Mouse (Mus musculus): Measurements from ENCODE around the gene Dclk1. TPM values are rescaled to one million over a fixed set of nuclear protein-coding genes. Genes with fewer than 3 reads are reported as not detected.

Dclk1 gene
- polyA plus RNA-seq, 1 experiment = 2.2 TPM

DNA sequence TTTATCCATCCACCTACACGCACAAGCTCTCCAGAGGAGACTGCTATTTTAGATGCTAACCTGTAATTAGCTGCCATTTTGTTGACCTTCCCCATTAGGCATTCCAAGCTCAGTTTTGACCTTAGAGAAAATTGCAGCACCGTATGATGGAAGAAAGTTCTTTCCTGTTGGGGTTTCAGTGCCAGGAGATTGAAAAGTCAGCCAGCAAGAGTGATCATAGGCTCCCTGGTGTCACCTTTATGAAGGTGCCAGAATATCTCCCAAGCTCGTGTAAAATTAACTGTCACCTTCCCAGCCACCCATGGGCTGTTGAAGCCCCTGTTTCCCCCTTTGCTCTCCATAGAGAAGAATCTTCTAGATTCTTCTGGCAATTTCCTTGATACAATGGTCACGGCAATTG lies 297.2 kb downstream of the Dclk1 start:
- H3K79me3 ChIP-seq (ENCODE audit: low read depth) = no peaks in the 10 kb centered on the region
- TF ChIP-seq MYOG (IDR thresholded peaks at IDR 0.05; ENCODE audit: control insufficient read depth, extremely low read depth, insufficient read length) (no peak), MAX (IDR thresholded peaks at IDR 0.05) (no peak), USF1 (IDR thresholded peaks at IDR 0.05; ENCODE audit: low read depth) (no peak), MYOD1 (IDR thresholded peaks at IDR 0.05; ENCODE audit: control insufficient read depth, insufficient read length, low read depth) (no peak), CTCF (IDR thresholded peaks at IDR 0.05; ENCODE audit: control insufficient read depth, insufficient read depth, insufficient read length) (no peak), CEBPB (IDR thresholded peaks at IDR 0.05; ENCODE audit: low read depth) (no peak), FOSL1 (IDR thresholded peaks at IDR 0.05; ENCODE audit: insufficient read depth, low read length, poor library complexity, severe bottlenecking) (no peak)
- no peaks in the 10 kb centered on the region for H3K27me3 ChIP-seq (ENCODE audit: control insufficient read depth, insufficient read depth, insufficient read length)
- no peak overlapping the region for H3K4me3 ChIP-seq (ENCODE audit: insufficient read depth, poor library complexity, severe bottlenecking)
- H3K79me2 ChIP-seq (ENCODE audit: control insufficient read depth, insufficient read depth) = no peaks in the 10 kb centered on the region
- H3ac ChIP-seq (ENCODE audit: control insufficient read depth, insufficient read length, low read depth) = no peak overlapping the region
- H3K36me3 ChIP-seq (ENCODE audit: control insufficient read depth, insufficient read depth) = no peaks in the 10 kb centered on the region

DNA sequence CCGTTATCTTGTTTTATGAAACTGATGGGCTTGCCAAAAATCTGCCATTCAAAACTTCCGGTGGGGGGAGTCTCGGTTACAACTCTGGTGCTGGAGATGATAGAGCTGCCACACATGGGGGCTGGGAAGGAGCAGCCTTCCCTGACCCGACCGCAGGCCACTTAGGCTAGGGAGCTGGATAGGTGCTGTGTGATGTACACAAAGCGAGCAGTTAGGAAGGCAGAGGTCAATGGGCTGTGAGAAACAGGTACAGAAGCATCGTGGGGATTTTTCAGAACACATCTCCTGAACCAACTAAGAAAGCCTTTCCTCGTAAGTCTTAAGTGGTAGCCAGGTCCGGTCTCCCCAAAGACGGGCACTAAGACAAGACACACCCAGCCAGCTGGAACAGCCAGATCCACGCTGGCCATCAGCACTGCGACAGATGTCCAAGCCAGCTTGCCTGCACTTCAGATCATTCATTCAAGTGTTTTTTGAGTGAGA lies 297.7 kb downstream of the Dclk1 start:
- H3K36me3 ChIP-seq (ENCODE audit: control insufficient read depth, insufficient read depth) = no peaks in the 10 kb centered on the region
- H3K79me2 ChIP-seq (ENCODE audit: control insufficient read depth, insufficient read depth) = no peaks in the 10 kb centered on the region
- TF ChIP-seq CEBPB (IDR thresholded peaks at IDR 0.05; ENCODE audit: low read depth) = no peak
- no peak for TF ChIP-seq MYOD1 (IDR thresholded peaks at IDR 0.05; ENCODE audit: control insufficient read depth, insufficient read length, low read depth)
- TF ChIP-seq CTCF (IDR thresholded peaks at IDR 0.05; ENCODE audit: control insufficient read depth, insufficient read depth, insufficient read length) = no peak
- no peak for TF ChIP-seq MAX (IDR thresholded peaks at IDR 0.05)
- TF ChIP-seq FOSL1 (IDR thresholded peaks at IDR 0.05; ENCODE audit: insufficient read depth, low read length, poor library complexity, severe bottlenecking) = no peak
- TF ChIP-seq MYOG (IDR thresholded peaks at IDR 0.05; ENCODE audit: control insufficient read depth, extremely low read depth, insufficient read length) = no peak
- no peak for TF ChIP-seq USF1 (IDR thresholded peaks at IDR 0.05; ENCODE audit: low read depth)
- no peaks in the 10 kb centered on the region for H3K79me3 ChIP-seq (ENCODE audit: low read depth)
- no peak overlapping the region for H3ac ChIP-seq (ENCODE audit: control insufficient read depth, insufficient read length, low read depth)
- no peak overlapping the region for H3K4me3 ChIP-seq (ENCODE audit: insufficient read depth, poor library complexity, severe bottlenecking)
- no peaks in the 10 kb centered on the region for H3K27me3 ChIP-seq (ENCODE audit: control insufficient read depth, insufficient read depth, insufficient read length)

DNA sequence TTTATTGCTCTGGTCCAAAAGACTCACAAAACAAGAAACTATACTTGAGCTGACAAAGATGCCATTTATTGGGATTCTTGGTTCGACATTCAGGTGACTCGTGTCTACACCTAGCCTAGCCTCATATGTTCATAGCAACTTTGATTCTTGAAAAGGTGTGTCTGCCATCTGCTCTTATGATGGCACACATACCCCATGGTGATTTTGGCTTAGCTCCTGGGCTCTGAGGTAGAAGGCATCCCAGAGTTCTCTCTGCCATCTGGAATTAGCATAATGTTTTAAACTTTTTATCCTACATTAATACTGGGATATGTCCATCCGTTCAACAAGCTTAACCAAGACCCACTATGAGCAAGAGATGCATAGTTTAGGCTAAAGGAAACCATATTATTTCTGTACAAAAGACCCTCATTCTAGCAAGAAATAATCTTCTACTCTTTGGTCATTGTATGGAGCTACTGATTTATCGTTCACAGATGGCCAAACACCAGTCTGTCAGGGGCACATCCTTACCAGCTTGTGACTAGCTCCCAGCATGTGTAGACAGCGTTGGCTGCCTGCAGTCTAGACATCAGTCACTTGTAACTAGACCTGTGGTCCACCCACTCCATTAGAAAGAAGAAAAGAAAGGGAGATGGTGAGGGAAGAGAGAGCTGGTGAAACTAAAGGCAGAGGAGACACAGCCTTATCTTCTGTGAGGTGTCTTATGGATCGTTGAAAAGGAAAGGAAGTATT lies 298.4 kb downstream of the Dclk1 start:
- Histone ChIP-seq H3K4me3 (ENCODE audit: insufficient read depth, poor library complexity, severe bottlenecking) (no peak overlapping the region), H3K79me3 (ENCODE audit: low read depth) (no peaks in the 10 kb centered on the region), H3K79me2 (ENCODE audit: control insufficient read depth, insufficient read depth) (no peaks in the 10 kb centered on the region), H3K36me3 (ENCODE audit: control insufficient read depth, insufficient read depth) (no peaks in the 10 kb centered on the region), H3ac (ENCODE audit: control insufficient read depth, insufficient read length, low read depth) (no peak overlapping the region), H3K27me3 (ENCODE audit: control insufficient read depth, insufficient read depth, insufficient read length) (no peaks in the 10 kb centered on the region)
- TF ChIP-seq FOSL1 (IDR thresholded peaks at IDR 0.05; ENCODE audit: insufficient read depth, low read length, poor library complexity, severe bottlenecking) = no peak
- no peak for TF ChIP-seq CEBPB (IDR thresholded peaks at IDR 0.05; ENCODE audit: low read depth)
- TF ChIP-seq MYOD1 (IDR thresholded peaks at IDR 0.05; ENCODE audit: control insufficient read depth, insufficient read length, low read depth) = no peak
- no peak for TF ChIP-seq MAX (IDR thresholded peaks at IDR 0.05)
- TF ChIP-seq MYOG (IDR thresholded peaks at IDR 0.05; ENCODE audit: control insufficient read depth, extremely low read depth, insufficient read length) = no peak
- no peak for TF ChIP-seq CTCF (IDR thresholded peaks at IDR 0.05; ENCODE audit: control insufficient read depth, insufficient read depth, insufficient read length)

DNA sequence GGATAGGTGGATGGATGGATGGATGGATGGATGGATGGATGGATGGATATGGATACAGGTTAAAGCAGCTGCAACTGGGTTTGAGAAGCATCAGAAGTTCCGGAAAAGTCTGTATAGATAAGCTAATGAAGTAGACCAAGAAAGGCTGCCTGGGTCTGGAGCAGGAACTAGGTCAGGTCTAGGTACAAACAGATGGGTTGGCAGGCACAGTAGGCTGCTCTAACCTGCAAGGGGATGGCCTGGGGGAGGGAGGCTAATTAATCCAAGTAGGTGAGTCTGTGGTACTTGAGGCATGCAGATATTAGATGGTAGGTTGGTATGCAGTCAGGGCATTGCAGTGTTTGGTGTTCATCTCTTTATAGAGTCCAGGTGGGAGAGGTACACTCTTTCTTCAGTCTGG lies 299.6 kb downstream of the Dclk1 start:
- TF ChIP-seq CEBPB (IDR thresholded peaks at IDR 0.05; ENCODE audit: low read depth) (no peak), MAX (IDR thresholded peaks at IDR 0.05) (no peak), CTCF (IDR thresholded peaks at IDR 0.05; ENCODE audit: control insufficient read depth, insufficient read depth, insufficient read length) (no peak), FOSL1 (IDR thresholded peaks at IDR 0.05; ENCODE audit: insufficient read depth, low read length, poor library complexity, severe bottlenecking) (no peak), USF1 (IDR thresholded peaks at IDR 0.05; ENCODE audit: low read depth) (no peak), MYOD1 (IDR thresholded peaks at IDR 0.05; ENCODE audit: control insufficient read depth, insufficient read length, low read depth) (no peak), MYOG (IDR thresholded peaks at IDR 0.05; ENCODE audit: control insufficient read depth, extremely low read depth, insufficient read length) (no peak)
- H3K27me3 ChIP-seq (ENCODE audit: control insufficient read depth, insufficient read depth, insufficient read length) = no peaks in the 10 kb centered on the region
- H3K4me3 ChIP-seq (ENCODE audit: insufficient read depth, poor library complexity, severe bottlenecking) = no peak overlapping the region
- H3K79me2 ChIP-seq (ENCODE audit: control insufficient read depth, insufficient read depth) = no peaks in the 10 kb centered on the region
- H3K79me3 ChIP-seq (ENCODE audit: low read depth) = no peaks in the 10 kb centered on the region
- no peak overlapping the region for H3ac ChIP-seq (ENCODE audit: control insufficient read depth, insufficient read length, low read depth)
- no peaks in the 10 kb centered on the region for H3K36me3 ChIP-seq (ENCODE audit: control insufficient read depth, insufficient read depth)

DNA sequence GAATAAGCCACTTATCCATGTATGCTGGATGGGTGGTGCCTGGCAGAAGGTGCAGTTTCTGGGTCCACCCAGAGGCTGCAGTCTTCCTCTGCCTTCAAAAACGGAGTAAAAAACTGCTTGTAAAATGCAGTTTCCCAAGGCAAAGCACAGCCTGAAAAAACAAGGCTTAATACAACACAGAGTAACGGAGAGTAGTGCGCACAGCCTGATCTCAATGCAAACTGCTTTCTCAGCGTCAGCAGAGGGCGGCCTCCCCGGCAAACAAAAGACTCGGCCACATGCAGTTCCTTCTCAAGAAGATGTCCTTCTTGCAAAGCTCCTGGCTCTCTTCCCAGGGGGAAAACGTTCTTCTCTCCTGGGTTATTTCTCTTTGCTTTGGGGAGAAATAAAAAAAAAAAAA lies 300.1 kb downstream of the Dclk1 start:
- TF ChIP-seq FOSL1 (IDR thresholded peaks at IDR 0.05; ENCODE audit: insufficient read depth, low read length, poor library complexity, severe bottlenecking) = no peak
- no peak for TF ChIP-seq MYOG (IDR thresholded peaks at IDR 0.05; ENCODE audit: control insufficient read depth, extremely low read depth, insufficient read length)
- TF ChIP-seq MYOD1 (IDR thresholded peaks at IDR 0.05; ENCODE audit: control insufficient read depth, insufficient read length, low read depth) = no peak
- TF ChIP-seq USF1 (IDR thresholded peaks at IDR 0.05; ENCODE audit: low read depth) = no peak
- TF ChIP-seq MAX (IDR thresholded peaks at IDR 0.05) = no peak
- no peak for TF ChIP-seq CEBPB (IDR thresholded peaks at IDR 0.05; ENCODE audit: low read depth)
- no peak for TF ChIP-seq CTCF (IDR thresholded peaks at IDR 0.05; ENCODE audit: control insufficient read depth, insufficient read depth, insufficient read length)
- no peaks in the 10 kb centered on the region for H3K79me3 ChIP-seq (ENCODE audit: low read depth)
- no peaks in the 10 kb centered on the region for H3K27me3 ChIP-seq (ENCODE audit: control insufficient read depth, insufficient read depth, insufficient read length)
- H3K36me3 ChIP-seq (ENCODE audit: control insufficient read depth, insufficient read depth) = no peaks in the 10 kb centered on the region
- no peak overlapping the region for H3K4me3 ChIP-seq (ENCODE audit: insufficient read depth, poor library complexity, severe bottlenecking)
- H3ac ChIP-seq (ENCODE audit: control insufficient read depth, insufficient read length, low read depth) = no peak overlapping the region
- H3K79me2 ChIP-seq (ENCODE audit: control insufficient read depth, insufficient read depth) = no peaks in the 10 kb centered on the region
